Mouse (Mus musculus) cerebellum, adult 2 months (tissue): Measurements from ENCODE around the gene Fbxw7.

Experiments
- CTCF ChIP-seq: fragments of 200-500 bp; IDR thresholded peaks from 2 replicates; pipeline ENCODE4 v1.5.1; 2011; ENCODE audit warnings: low read depth, mild to moderate bottlenecking, control low read depth, low read length, moderate library complexity, borderline replicate concordance; ENCODE audit not compliant: insufficient read depth
- POLR2A ChIP-seq: fragments of 200-500 bp; IDR thresholded peaks from 2 replicates; pipeline ENCODE4 v1.6.1; 2011; ENCODE audit warnings: low read length, control low read depth, borderline replicate concordance; ENCODE audit not compliant: insufficient read depth

DNA sequence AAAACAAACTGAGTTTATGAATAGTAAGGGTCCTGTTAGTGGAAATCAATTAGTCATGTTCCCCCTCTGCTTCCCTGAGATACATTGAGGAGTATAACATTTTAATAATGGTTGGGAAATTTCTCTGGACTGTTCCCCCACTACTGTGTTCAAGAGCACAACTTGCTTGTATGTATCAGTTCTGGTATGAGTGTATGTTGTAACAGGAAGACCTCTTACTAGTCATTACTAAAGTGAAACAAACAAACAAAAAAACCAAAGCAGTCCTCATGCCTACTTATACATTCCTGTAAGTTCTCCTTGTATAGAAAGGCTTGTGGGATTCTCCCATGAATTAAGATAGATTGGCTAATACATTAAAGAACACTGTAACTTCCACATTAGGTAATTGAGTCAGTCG is 131.3 kb downstream of the Fbxw7 start:
- TF ChIP-seq POLR2A (no peak), CTCF (no peak)
